Mouse (Mus musculus) olfactory bulb, adult 2 months (tissue): ENCODE measurements around the gene Ddrgk1.

Experiments used
- CTCF ChIP-seq: fragments of 200-500 bp; IDR thresholded peaks from 2 replicates; pipeline ENCODE4 v1.5.1; 2012; ENCODE audit warnings: low read depth, mild to moderate bottlenecking, low read length, moderate library complexity; ENCODE audit not compliant: insufficient read depth
- POLR2A ChIP-seq: fragments of 200-500 bp; IDR thresholded peaks from 2 replicates; pipeline ENCODE4 v1.6.1; 2012; ENCODE audit warnings: mild to moderate bottlenecking, low read depth, low read length, moderate library complexity; ENCODE audit not compliant: insufficient read depth

DNA sequence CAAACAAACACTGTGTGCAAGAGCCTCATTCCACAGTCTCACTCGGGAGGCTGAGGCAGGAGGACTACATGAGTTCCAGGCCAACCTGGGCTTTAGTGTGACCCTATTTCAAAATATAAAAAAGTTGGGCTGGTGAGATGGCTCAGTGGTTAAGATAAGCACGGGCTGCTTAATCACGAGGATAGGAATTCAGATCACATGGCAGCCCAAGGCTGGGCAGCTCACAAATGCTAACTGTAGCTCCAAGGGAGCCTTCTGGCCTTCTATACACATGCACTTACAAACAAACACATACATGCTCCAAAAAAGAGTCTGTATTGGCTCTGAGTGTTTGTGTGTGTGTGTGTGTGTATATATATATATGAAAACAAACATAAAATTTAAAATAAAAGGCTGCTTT lies 29.1 kb upstream of the Ddrgk1 start:
- TF ChIP-seq CTCF: no peak
- no peak for TF ChIP-seq POLR2A
